Mouse (Mus musculus): ENCODE measurements around the gene Olfr1222. TPM values are rescaled to one million over a fixed set of nuclear protein-coding genes. Genes with fewer than 3 reads are reported as not detected.
"Not testable (repeated sequence)": the region's sequence is repeated elsewhere in the genome, so short reads cannot be mapped to it uniquely, and the experiment has no call there.

Olfr1222 gene
- not detected in 2 replicates for polyA plus RNA-seq (2016; fragmentation: Nextera tagmentation; extraction: Ambion mirVana)

DNA sequence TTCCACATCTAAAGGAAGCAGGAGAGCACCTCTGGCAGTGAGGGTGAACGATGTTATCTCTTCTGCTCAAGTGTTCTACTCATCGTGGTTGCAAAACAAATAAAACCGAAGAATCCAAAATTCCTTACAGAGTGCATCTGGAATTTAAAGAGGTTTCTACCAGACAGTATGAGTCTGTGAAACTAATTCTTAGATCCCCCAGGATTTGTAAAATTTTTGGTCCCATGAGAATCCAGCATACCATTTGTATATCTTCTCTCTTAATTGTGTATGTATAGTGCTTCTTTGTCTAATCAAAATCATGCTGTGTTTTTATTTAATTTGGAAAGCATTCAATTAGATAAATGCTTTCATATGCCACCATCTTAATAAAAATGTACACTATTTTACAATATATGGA is at the start of gene Olfr1222:
Gene Olfr1222 (minus strand): TSS at position 101 of the 400 bp plus-strand sequence.
- no peaks in the 10 kb centered on the region for H3K27me3 ChIP-seq (ENCODE audit: low read depth, poor library complexity, severe bottlenecking)
- H3K4me1 ChIP-seq = no peaks in the 10 kb centered on the region
- H3K27ac ChIP-seq (replicated peaks) = no peak within 1 kb of the TSS
- H3K9me3 ChIP-seq (replicated peaks) = no peaks in the 10 kb centered on the region
- no peaks in the 10 kb centered on the region for H3K36me3 ChIP-seq
- H3K4me3 ChIP-seq = no peak within 1 kb of the TSS
- 77% methylated on average over 3 of the region's 3 CpGs for WGBS
- no peak for DNase-seq (ENCODE audit: low spot score)

DNA sequence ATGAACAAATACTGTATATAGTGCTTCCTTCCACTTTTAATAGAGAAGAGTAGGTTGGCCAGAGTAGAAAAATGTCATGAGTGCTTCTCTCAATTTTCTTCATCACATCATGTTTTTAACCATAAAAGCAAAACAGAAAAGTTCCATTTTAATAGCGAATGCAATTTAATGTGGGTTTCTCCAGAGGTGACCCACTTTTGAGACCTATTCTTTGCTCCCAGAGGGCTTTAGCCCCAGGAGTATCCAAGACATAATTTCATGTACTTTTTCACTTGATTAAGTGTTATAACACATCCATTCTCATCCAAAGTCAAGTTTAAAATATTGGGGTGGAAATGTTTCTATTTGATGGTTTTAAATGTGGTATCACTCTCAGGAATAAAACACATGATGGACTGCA is 41.7 kb upstream of the Olfr1222 start, which contains the start of gene Olfr1225:
Gene Olfr1225 (minus strand): TSS at position 101 of the 400 bp plus-strand sequence.
- DNase-seq (ENCODE audit: low spot score) = no peak

DNA sequence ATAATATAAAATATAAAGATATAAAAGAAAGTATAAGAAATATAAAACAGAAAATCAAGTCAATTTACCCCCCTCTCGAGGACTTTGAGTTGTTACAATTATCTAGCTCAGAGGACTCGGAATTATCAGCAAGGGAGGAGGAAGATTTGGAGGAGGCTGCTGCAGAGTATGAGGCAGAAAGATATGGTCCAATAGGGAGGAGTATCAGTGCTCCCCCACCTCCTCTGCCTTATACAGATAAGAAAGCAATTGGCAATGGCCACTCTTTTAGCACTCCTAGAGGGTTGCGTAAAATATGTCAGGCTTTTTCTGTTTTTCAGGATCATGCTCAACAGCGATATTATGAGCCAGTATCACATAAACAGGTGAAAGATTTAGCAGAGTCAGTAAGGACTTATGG is 31.9 kb upstream of the Olfr1222 start:
- H3K27ac ChIP-seq (replicated peaks); H3K4me3 ChIP-seq; H3K9me3 ChIP-seq (replicated peaks); DNase-seq (ENCODE audit: low spot score); H3K36me3 ChIP-seq; H3K4me1 ChIP-seq; H3K27me3 ChIP-seq (ENCODE audit: low read depth, poor library complexity, severe bottlenecking): not testable (repeated sequence)
- WGBS = 92% methylated on average over 4 of the region's 4 CpGs

More for the DNA sequence above, 41.7 kb upstream of the Olfr1222 start, which contains the start of gene Olfr1225:
- Histone ChIP-seq H3K27me3 (ENCODE audit: low read depth, poor library complexity, severe bottlenecking) (no peaks in the 10 kb centered on the region), H3K4me3 (no peak within 1 kb of the TSS), H3K4me1 (no peaks in the 10 kb centered on the region), H3K27ac (replicated peaks) (no peak within 1 kb of the TSS), H3K36me3 (no peaks in the 10 kb centered on the region), H3K9me3 (replicated peaks) (no peaks in the 10 kb centered on the region)
- WGBS = 92% methylated on average over 1 of the region's 1 CpGs

DNA sequence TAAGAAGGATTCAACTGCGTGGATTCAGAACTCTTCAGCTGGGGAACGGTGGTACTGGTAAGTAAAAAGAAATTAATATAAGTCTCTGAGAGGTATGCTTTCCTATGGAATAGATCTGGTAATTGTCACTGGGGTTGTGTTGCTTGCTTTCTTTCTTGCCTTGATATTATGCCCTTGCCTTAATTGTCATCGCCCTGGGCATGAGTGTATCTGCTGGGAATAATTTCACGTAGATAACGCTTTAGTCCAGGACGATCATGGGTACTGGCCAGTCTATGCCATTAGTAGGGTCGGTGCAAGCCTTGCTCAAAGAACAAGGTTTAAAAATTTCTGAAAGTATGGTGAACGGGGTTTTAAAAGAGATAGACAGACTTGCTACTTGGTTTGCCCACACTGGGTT is 31.1 kb upstream of the Olfr1222 start, which contains the start of gene Olfr1224-ps1:
Gene Olfr1224-ps1 (minus strand): TSS at position 101 of the 400 bp plus-strand sequence.
- not testable (repeated sequence) for DNase-seq (ENCODE audit: low spot score)
- WGBS = 92% methylated on average over 8 of the region's 8 CpGs

DNA sequence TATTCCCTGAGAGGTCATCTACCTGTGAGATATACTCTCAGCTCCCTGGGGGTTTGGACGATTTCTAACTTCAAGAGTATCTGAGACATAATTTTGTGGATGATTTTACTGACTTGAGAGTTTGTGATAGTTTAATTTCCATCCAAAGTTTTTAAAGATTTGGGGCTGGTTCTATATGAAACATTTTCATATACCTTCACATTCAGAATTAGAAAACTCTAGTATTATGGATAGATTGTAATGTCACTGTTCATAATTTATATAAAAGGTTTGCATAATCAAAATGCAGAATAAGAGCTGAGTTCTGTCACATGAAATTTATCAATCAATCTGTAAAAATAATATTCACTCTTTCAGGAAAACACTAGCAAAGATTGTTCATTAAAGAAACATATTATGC is 18.6 kb upstream of the Olfr1222 start, which contains the start of gene Olfr1223:
Gene Olfr1223 (minus strand): TSS at position 101 of the 400 bp plus-strand sequence.
- no peaks in the 10 kb centered on the region for H3K36me3 ChIP-seq
- H3K27ac ChIP-seq (replicated peaks) = no peak within 1 kb of the TSS
- 83% methylated on average over 1 of the region's 1 CpGs for WGBS
- no peak for DNase-seq (ENCODE audit: low spot score)
- H3K9me3 ChIP-seq (replicated peaks) = no peaks in the 10 kb centered on the region
- H3K4me3 ChIP-seq = no peak within 1 kb of the TSS
- H3K4me1 ChIP-seq = no peaks in the 10 kb centered on the region
- H3K27me3 ChIP-seq (ENCODE audit: low read depth, poor library complexity, severe bottlenecking) = no peaks in the 10 kb centered on the region

More for the DNA sequence above, 31.1 kb upstream of the Olfr1222 start, which contains the start of gene Olfr1224-ps1:
- H3K9me3 ChIP-seq (replicated peaks); H3K4me3 ChIP-seq; H3K27ac ChIP-seq (replicated peaks); H3K4me1 ChIP-seq; H3K27me3 ChIP-seq (ENCODE audit: low read depth, poor library complexity, severe bottlenecking); H3K36me3 ChIP-seq: not testable (repeated sequence)

DNA sequence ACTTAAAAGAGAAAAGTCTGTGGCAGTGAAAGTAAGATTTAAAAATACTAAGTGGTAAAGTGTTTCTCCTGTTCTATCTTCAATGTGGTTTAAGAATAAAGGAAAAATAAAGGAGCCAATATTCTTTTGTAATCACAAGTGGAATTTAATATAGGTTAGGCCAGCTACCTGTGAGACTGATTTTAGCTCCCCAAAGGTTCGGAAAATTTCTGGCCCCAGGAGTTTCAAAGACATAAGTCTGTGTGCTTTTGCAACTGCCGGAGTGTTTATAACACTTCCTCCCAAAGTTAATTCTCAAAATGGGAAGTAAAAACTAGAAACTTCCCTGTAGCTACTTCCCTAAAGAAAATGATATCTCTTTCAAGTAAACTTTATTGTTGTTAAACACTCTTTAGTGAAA is 15.7 kb downstream of the Olfr1222 start, which contains the start of gene Olfr1221:
Gene Olfr1221 (minus strand): TSS at position 101 of the 400 bp plus-strand sequence.
- H3K36me3 ChIP-seq = no peaks in the 10 kb centered on the region
- WGBS = 91% methylated on average over 2 of the region's 2 CpGs
- no peaks in the 10 kb centered on the region for H3K4me1 ChIP-seq
- H3K9me3 ChIP-seq (replicated peaks) = no peaks in the 10 kb centered on the region
- no peaks in the 10 kb centered on the region for H3K27me3 ChIP-seq (ENCODE audit: low read depth, poor library complexity, severe bottlenecking)
- H3K4me3 ChIP-seq = no peak within 1 kb of the TSS
- H3K27ac ChIP-seq (replicated peaks) = no peak within 1 kb of the TSS
- no peak for DNase-seq (ENCODE audit: low spot score)

DNA sequence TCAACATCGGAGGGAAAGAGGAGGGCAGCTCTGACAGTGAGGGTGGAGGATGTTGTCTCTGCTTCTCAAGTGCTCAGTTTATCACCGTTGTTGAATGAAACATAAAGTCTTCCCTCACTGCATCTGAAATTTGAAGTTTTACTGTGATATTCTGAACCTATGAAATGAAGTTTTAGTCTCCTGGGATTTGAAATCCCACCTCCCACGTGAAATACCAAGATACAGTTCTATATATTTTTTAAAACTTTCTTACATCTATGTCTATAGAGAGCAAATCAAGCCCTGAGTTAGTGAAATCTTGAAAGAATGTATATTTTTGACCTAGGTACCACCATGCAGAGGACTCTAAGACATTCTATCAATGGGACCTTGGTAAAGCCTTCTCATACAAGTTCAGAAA is 26.1 kb downstream of the Olfr1222 start, which contains the start of gene Olfr1220:
Gene Olfr1220 (minus strand): TSS at position 101 of the 400 bp plus-strand sequence.
- WGBS = 84% methylated on average over 3 of the region's 3 CpGs

DNA sequence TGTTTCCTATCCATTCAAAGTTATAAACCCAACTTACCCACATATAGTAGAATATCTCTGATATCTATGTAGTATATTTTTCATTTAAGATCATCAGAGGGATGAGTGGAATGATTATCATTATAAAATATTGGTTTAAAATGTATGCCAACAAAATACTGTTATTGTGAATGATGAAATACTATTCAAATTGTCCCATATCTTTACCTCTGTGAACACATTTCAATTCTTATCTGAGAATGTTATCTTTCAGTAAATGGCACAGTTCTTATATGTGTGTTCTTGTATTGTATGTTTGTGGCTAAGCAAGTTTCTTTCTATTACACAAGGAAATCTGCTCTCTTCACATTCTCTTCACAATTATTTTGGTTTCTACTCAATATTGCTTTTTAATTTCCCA is 27.2 kb downstream of the Olfr1222 start:
- Histone ChIP-seq H3K27ac (replicated peaks) (no peak overlapping the region), H3K27me3 (ENCODE audit: low read depth, poor library complexity, severe bottlenecking) (no peaks in the 10 kb centered on the region), H3K4me1 (no peaks in the 10 kb centered on the region), H3K9me3 (replicated peaks) (no peaks in the 10 kb centered on the region), H3K36me3 (no peaks in the 10 kb centered on the region), H3K4me3 (no peak overlapping the region)
- no peak for DNase-seq (ENCODE audit: low spot score)

More for the DNA sequence above, 26.1 kb downstream of the Olfr1222 start, which contains the start of gene Olfr1220:
- DNase-seq (ENCODE audit: low spot score) = no peak
- Histone ChIP-seq H3K27ac (replicated peaks) (no peak within 1 kb of the TSS), H3K36me3 (no peaks in the 10 kb centered on the region), H3K4me1 (no peaks in the 10 kb centered on the region), H3K9me3 (replicated peaks) (no peaks in the 10 kb centered on the region), H3K4me3 (no peak within 1 kb of the TSS), H3K27me3 (ENCODE audit: low read depth, poor library complexity, severe bottlenecking) (no peaks in the 10 kb centered on the region)

DNA sequence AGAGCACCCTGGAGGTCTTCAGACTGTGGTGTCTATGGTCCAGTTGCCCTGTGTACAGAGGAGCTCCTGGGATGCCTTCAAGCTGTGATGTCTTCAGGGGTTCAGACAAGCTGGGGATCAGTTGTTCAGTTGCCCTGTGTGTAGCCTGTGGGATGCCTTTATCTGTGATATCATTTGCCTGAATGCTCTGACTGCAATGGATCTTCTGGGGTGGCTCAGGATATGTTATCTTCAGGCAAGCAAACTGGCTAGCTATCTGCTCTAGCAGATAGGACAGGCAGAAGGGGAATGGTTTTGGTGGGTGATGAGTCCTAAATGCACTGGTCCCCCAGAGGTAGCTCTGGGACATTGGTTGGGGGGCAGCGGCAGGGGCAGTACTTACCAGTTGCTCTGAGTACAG is 39.0 kb downstream of the Olfr1222 start:
- Histone ChIP-seq H3K4me3 (no peak overlapping the region), H3K4me1 (no peaks in the 10 kb centered on the region), H3K36me3 (no peaks in the 10 kb centered on the region), H3K27ac (replicated peaks) (no peak overlapping the region), H3K9me3 (replicated peaks) (no peaks in the 10 kb centered on the region), H3K27me3 (ENCODE audit: low read depth, poor library complexity, severe bottlenecking) (no peaks in the 10 kb centered on the region)
- no peak for DNase-seq (ENCODE audit: low spot score)
- WGBS = 92% methylated on average over 1 of the region's 1 CpGs

DNA sequence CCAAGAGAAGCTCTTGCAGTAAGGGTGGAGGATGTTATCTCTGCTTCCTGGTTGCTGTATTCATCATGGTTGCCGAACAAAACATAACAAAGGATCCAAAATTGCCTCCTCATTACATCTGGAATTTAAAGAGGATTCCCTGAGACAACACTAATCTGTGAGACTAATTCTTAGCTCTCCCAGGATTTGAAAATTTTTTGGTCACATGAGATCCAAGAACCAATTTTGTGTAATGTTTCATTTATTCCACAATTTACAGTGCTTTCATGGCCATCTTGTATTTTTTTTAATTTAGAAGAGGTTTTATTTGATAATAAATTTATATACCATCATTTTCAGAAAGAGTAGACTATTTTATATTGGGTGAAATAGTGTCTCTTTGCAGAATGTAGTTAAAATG is 49.4 kb downstream of the Olfr1222 start, which contains the start of gene Olfr1219:
Gene Olfr1219 (minus strand): TSS at position 101 of the 400 bp plus-strand sequence.
- 84% methylated on average over 1 of the region's 1 CpGs for WGBS
- DNase-seq (ENCODE audit: low spot score) = no peak
- Histone ChIP-seq H3K36me3 (no peaks in the 10 kb centered on the region), H3K27ac (replicated peaks) (no peak within 1 kb of the TSS), H3K4me1 (no peaks in the 10 kb centered on the region), H3K27me3 (ENCODE audit: low read depth, poor library complexity, severe bottlenecking) (no peaks in the 10 kb centered on the region), H3K9me3 (replicated peaks) (no peaks in the 10 kb centered on the region), H3K4me3 (no peak within 1 kb of the TSS)

DNA sequence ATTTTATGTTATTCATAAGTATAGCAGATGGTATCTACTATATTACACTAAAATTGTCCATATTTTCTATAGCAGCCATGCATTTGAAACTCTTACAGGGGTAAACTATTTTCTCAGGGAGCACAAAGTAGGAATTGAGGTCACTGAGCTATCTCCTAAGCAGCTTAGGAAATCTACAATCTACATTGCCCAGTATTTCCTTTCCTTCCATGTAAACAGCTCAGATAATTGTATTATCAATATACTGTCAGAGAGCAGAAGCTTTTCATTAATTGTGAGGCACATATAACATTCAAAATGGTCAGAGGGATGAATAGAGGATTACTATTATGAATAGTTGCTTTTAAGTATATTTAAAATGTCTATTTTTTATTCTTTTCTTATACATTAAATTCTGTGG is 51.4 kb downstream of the Olfr1222 start:
- H3K36me3 ChIP-seq = no peaks in the 10 kb centered on the region
- H3K27me3 ChIP-seq (ENCODE audit: low read depth, poor library complexity, severe bottlenecking) = no peaks in the 10 kb centered on the region
- H3K9me3 ChIP-seq (replicated peaks) = no peaks in the 10 kb centered on the region
- no peaks in the 10 kb centered on the region for H3K4me1 ChIP-seq
- DNase-seq (ENCODE audit: low spot score) = no peak
- H3K27ac ChIP-seq (replicated peaks) = no peak overlapping the region
- H3K4me3 ChIP-seq = no peak overlapping the region

All from midbrain, embryonic 10.5 days (tissue).